9 mouse cellular contexts compared by ENCODE assay signal in genomic region chr2:80013060-80013459, GRCm38 (mm10).
DNase-seq lines count a peak whose midpoint lies in the region; ATAC-seq lines count a peak whose summit lies in the region.
"Had no signal": no experiment of that assay in that cellular context is flagged by ENCODE, and none has a peak within 500 bp of the region (broad histone marks: within the 10 kb centered on the region; RNA-seq: fewer than 3 reads in every experiment).

No protein-coding gene starts in this region.

- H3K27ac ChIP-seq in forebrain, embryonic 13.5 days, result no peak overlapping the region
- H3K27ac ChIP-seq in forebrain, embryonic 11.5 days (ENCODE audit: low read depth, low read length), result no peak overlapping the region
- 0 out of 2 replicates have a peak overlapping the region, but pooled peaks have one; percentile 10 for H3K27ac ChIP-seq in lung, embryonic 16.5 days (ENCODE audit: low read length)
- H3K27ac ChIP-seq: limb, embryonic 13.5 days had no signal

- WGBS in forebrain, embryonic 13.5 days, result 71% methylated on average over 4 of the region's 4 CpGs
- WGBS in forebrain, embryonic 11.5 days, result 86% methylated on average over 4 of the region's 4 CpGs
- 36% methylated on average over 4 of the region's 4 CpGs for WGBS in lung, embryonic 16.5 days

- no peaks in the 10 kb centered on the region for H3K36me3 ChIP-seq in forebrain, embryonic 13.5 days (ENCODE audit: poor library complexity, severe bottlenecking)
- H3K36me3 ChIP-seq in forebrain, embryonic 11.5 days (ENCODE audit: control insufficient read depth, insufficient read depth, low read length), result no peaks in the 10 kb centered on the region
- H3K36me3 ChIP-seq in lung, embryonic 16.5 days (ENCODE audit: control insufficient read depth, insufficient read depth, low read length), result no peaks in the 10 kb centered on the region
- H3K36me3 ChIP-seq: limb, embryonic 13.5 days had no signal

- H3K9me3 ChIP-seq in forebrain, embryonic 13.5 days (replicated peaks), result no peaks in the 10 kb centered on the region
- no peaks in the 10 kb centered on the region for H3K9me3 ChIP-seq in forebrain, embryonic 11.5 days (ENCODE audit: control insufficient read depth, low read length)
- H3K9me3 ChIP-seq in lung, embryonic 16.5 days (ENCODE audit: control insufficient read depth, low read length), result peaks cover 3% of the 10 kb centered on the region; the same call in 1 of the 2 replicates
- H3K9me3 ChIP-seq: limb, embryonic 13.5 days had no signal

- intact Hi-C loops in left cerebral cortex, postnatal 14 days (cut with DNase I), result no loop called here
- intact Hi-C loops in left cerebral cortex, postnatal 36 days (cut with DNase I), result no loop called here
- intact Hi-C loops in heart, postnatal 10 days (cut with DNase I), result no loop called here

- no peak for DNase-seq in forebrain, embryonic 11.5 days (ENCODE audit: low spot score)
- DNase-seq in left cerebral cortex, postnatal 14 days (ENCODE audit: low spot score in 2 of 2), result peak; percentile 16 to 22
- no peak for DNase-seq in left cerebral cortex, postnatal 36 days (ENCODE audit: low spot score in 2 of 2)
- DNase-seq in heart, postnatal 10 days, result peak; percentile 55 to 67
- DNase-seq in thymus, postnatal 36 days, result no peak
- no peak for DNase-seq in gastrocnemius, adult 8-10 months (ENCODE audit: low spot score in 2 of 2)

- no peaks in the 10 kb centered on the region for H3K4me1 ChIP-seq in forebrain, embryonic 13.5 days
- H3K4me1 ChIP-seq in forebrain, embryonic 11.5 days (replicated peaks; ENCODE audit: control insufficient read depth, insufficient read depth, low read length), result no peaks in the 10 kb centered on the region
- peaks cover 4% of the 10 kb centered on the region; the same call in 1 of the 2 replicates for H3K4me1 ChIP-seq in lung, embryonic 16.5 days (replicated peaks; ENCODE audit: control insufficient read depth, insufficient read depth, low read length)
- H3K4me1 ChIP-seq: limb, embryonic 13.5 days had no signal

- no peak overlapping the region for H3K4me2 ChIP-seq in forebrain, embryonic 13.5 days
- H3K4me2 ChIP-seq in forebrain, embryonic 11.5 days (ENCODE audit: low read depth, low read length, severe bottlenecking), result no peak overlapping the region
- H3K4me2 ChIP-seq in lung, embryonic 16.5 days (ENCODE audit: low read depth, low read length), result no peak overlapping the region
- H3K4me2 ChIP-seq: limb, embryonic 13.5 days had no signal

- no peak overlapping the region for H3K9ac ChIP-seq in forebrain, embryonic 13.5 days
- no peak overlapping the region for H3K9ac ChIP-seq in forebrain, embryonic 11.5 days (ENCODE audit: low read length)
- H3K9ac ChIP-seq in lung, embryonic 16.5 days (ENCODE audit: low read length), result no peak overlapping the region
- H3K9ac ChIP-seq: limb, embryonic 13.5 days had no signal

- peak; percentile 50; the same call in 1 of the 2 replicates for ATAC-seq in forebrain, embryonic 13.5 days
- ATAC-seq in forebrain, embryonic 11.5 days (replicated peaks; ENCODE audit: low FRiP score), result no peak
- peak; percentile 90 for ATAC-seq in lung, embryonic 16.5 days (ENCODE audit: low read depth)

- H3K4me3 ChIP-seq in forebrain, embryonic 13.5 days, result no peak overlapping the region
- no peak overlapping the region for H3K4me3 ChIP-seq in forebrain, embryonic 11.5 days (ENCODE audit: low read depth, low read length)
- no peak overlapping the region for H3K4me3 ChIP-seq in lung, embryonic 16.5 days (ENCODE audit: low read length)
- H3K4me3 ChIP-seq: limb, embryonic 13.5 days had no signal

- no peaks in the 10 kb centered on the region for H3K27me3 ChIP-seq in forebrain, embryonic 13.5 days
- H3K27me3 ChIP-seq in forebrain, embryonic 11.5 days (ENCODE audit: control insufficient read depth, insufficient read depth, low read length), result no peaks in the 10 kb centered on the region
- no peaks in the 10 kb centered on the region for H3K27me3 ChIP-seq in lung, embryonic 16.5 days (ENCODE audit: control insufficient read depth, insufficient read depth, low read depth, low read length)
- H3K27me3 ChIP-seq: limb, embryonic 13.5 days had no signal

Comparison
In these comparisons a context has a peak if more than half of its experiments do, and no peak if none do; other contexts are left out.
1. DNase-seq: peak in left cerebral cortex, postnatal 14 days (2 of 2) and heart, postnatal 10 days (2 of 2); none in forebrain, embryonic 11.5 days (single experiment), left cerebral cortex, postnatal 36 days (0 of 2), thymus, postnatal 36 days (0 of 2) and gastrocnemius, adult 8-10 months (0 of 2).